ENCODE assay signal across 20 mouse cellular contexts in genomic region chr2:138555106-138555862, GRCm38 (mm10).
A peak's percentile ranks its signal among the peaks of the same experiment; 100 is the strongest.
DNase-seq lines count a peak whose midpoint lies in the region; ATAC-seq lines count a peak whose summit lies in the region.
"Had no signal": no experiment of that assay in that cellular context is flagged by ENCODE, and none has a peak within 500 bp of the region (broad histone marks: within the 10 kb centered on the region; RNA-seq: fewer than 3 reads in every experiment).

No protein-coding gene starts in this region.

- no peak overlapping the region for H3K4me2 ChIP-seq in hindbrain, embryonic 14.5 days (replicated peaks)
- H3K4me2 ChIP-seq: forebrain, embryonic 13.5 days; heart, embryonic 12.5 days; hindbrain, embryonic 15.5 days; liver, embryonic 13.5 days; lung, embryonic 15.5 days; neural tube, embryonic 12.5 days had no signal

- no peaks in the 10 kb centered on the region for H3K36me3 ChIP-seq in hindbrain, embryonic 14.5 days (replicated peaks; ENCODE audit: control insufficient read depth, insufficient read depth)
- H3K36me3 ChIP-seq: embryonic facial prominence, embryonic 10.5 days; heart, embryonic 12.5 days; hindbrain, embryonic 15.5 days; limb, embryonic 10.5 days; liver, embryonic 13.5 days; lung, embryonic 15.5 days; neural tube, embryonic 12.5 days had no signal

- ATAC-seq in cerebellum, adult (ENCODE audit: insufficient number of reproducible peaks, low FRiP score, low TSS enrichment) = no peak
- ATAC-seq in hindbrain, embryonic 14.5 days (ENCODE audit: low FRiP score) = no peak
- ATAC-seq: forebrain, embryonic 13.5 days; intestine, embryonic 16.5 days had no signal

- no peaks in the 10 kb centered on the region for H3K27me3 ChIP-seq in hindbrain, embryonic 14.5 days (ENCODE audit: control insufficient read depth, insufficient read depth, low read length)
- H3K27me3 ChIP-seq: forebrain, embryonic 13.5 days; heart, embryonic 12.5 days; hindbrain, embryonic 15.5 days; liver, embryonic 13.5 days; lung, embryonic 15.5 days; neural tube, embryonic 12.5 days had no signal

- no peak overlapping the region for H3K27ac ChIP-seq in hindbrain, embryonic 14.5 days
- H3K27ac ChIP-seq: embryonic facial prominence, embryonic 10.5 days; forebrain, embryonic 13.5 days; hindbrain, embryonic 15.5 days; limb, embryonic 10.5 days; liver, embryonic 13.5 days; lung, embryonic 15.5 days; neural tube, embryonic 12.5 days had no signal

- peak; percentile 16 to 54 for DNase-seq in layer of hippocampus, adult 18-20 months (ENCODE audit: low spot score in 2 of 2)
- DNase-seq in layer of hippocampus, postnatal 10 days (ENCODE audit: low spot score in 2 of 2) = no peak
- peak; percentile 25 to 38 for DNase-seq in right cerebral cortex, postnatal 10 days (ENCODE audit: low spot score in 2 of 2)
- no peak for DNase-seq in right cerebral cortex, postnatal 25 days
- DNase-seq in kidney, postnatal 14 days = peak; percentile 11
- no peak for DNase-seq in hindbrain, embryonic 14.5 days (ENCODE audit: low spot score)
- no peak for DNase-seq in thymus, postnatal 4 days
- DNase-seq: adrenal gland, adult 8-10 months; cerebellum, adult 11-12 months; liver, embryonic 13.5 days; thymus, adult 18-20 months had no signal

- no peak overlapping the region for H3K4me3 ChIP-seq in hindbrain, embryonic 14.5 days (replicated peaks; ENCODE audit: low read length)
- H3K4me3 ChIP-seq: embryonic facial prominence, embryonic 10.5 days; forebrain, embryonic 13.5 days; heart, embryonic 12.5 days; hindbrain, embryonic 15.5 days; limb, embryonic 10.5 days; liver, embryonic 13.5 days; lung, embryonic 15.5 days; neural tube, embryonic 12.5 days had no signal

- H3K4me1 ChIP-seq in hindbrain, embryonic 14.5 days (replicated peaks; ENCODE audit: control insufficient read depth, insufficient read depth, low read length) = no peaks in the 10 kb centered on the region
- H3K4me1 ChIP-seq: embryonic facial prominence, embryonic 10.5 days; forebrain, embryonic 13.5 days; heart, embryonic 12.5 days; hindbrain, embryonic 15.5 days; limb, embryonic 10.5 days; liver, embryonic 13.5 days; lung, embryonic 15.5 days; neural tube, embryonic 12.5 days had no signal

- H3K9ac ChIP-seq in hindbrain, embryonic 14.5 days = no peak overlapping the region
- H3K9ac ChIP-seq: forebrain, embryonic 13.5 days; heart, embryonic 12.5 days; hindbrain, embryonic 15.5 days; liver, embryonic 13.5 days; lung, embryonic 15.5 days; neural tube, embryonic 12.5 days had no signal

- no peaks in the 10 kb centered on the region for H3K9me3 ChIP-seq in hindbrain, embryonic 14.5 days (ENCODE audit: control insufficient read depth, low read length)
- H3K9me3 ChIP-seq: embryonic facial prominence, embryonic 10.5 days; forebrain, embryonic 13.5 days; heart, embryonic 12.5 days; hindbrain, embryonic 15.5 days; limb, embryonic 10.5 days; liver, embryonic 13.5 days; lung, embryonic 15.5 days; neural tube, embryonic 12.5 days had no signal

- WGBS in hindbrain, embryonic 14.5 days = 84% methylated on average over 11 of the region's 11 CpGs

Comparison
In these comparisons a context has a peak if more than half of its experiments do, and no peak if none do; other contexts are left out.
1. DNase-seq: peak in layer of hippocampus, adult 18-20 months (2 of 2), right cerebral cortex, postnatal 10 days (2 of 2) and kidney, postnatal 14 days (single experiment); none in layer of hippocampus, postnatal 10 days (0 of 2), right cerebral cortex, postnatal 25 days (single experiment), hindbrain, embryonic 14.5 days (single experiment) and thymus, postnatal 4 days (single experiment).